Comparison of ENCODE assay signal across 18 mouse cellular contexts in genomic region chr10:44316280-44317270, GRCm38 (mm10). TPM values are rescaled to one million over a fixed set of nuclear protein-coding genes. Genes with fewer than 3 reads are reported as not detected.
DNase-seq lines count a peak whose midpoint lies in the region; ATAC-seq and TF ChIP-seq lines count a peak whose summit lies in the region.
"Had no signal": no experiment of that assay in that cellular context is flagged by ENCODE, and none has a peak within 500 bp of the region (broad histone marks: within the 10 kb centered on the region; RNA-seq: fewer than 3 reads in every experiment).

No protein-coding gene starts in this region.

- H3K36me3 ChIP-seq in kidney, embryonic 16.5 days (ENCODE audit: insufficient read depth, low read length), result peaks cover 4% of the 10 kb centered on the region; the same call in 1 of the 2 replicates
- H3K36me3 ChIP-seq in hindbrain, embryonic 11.5 days (ENCODE audit: control insufficient read depth, insufficient read depth, low read length), result no peaks in the 10 kb centered on the region

- 72% methylated on average over 14 of the region's 14 CpGs for WGBS in kidney, embryonic 16.5 days
- WGBS in hindbrain, embryonic 11.5 days, result 82% methylated on average over 14 of the region's 14 CpGs

- H3K4me3 ChIP-seq in kidney, embryonic 16.5 days (ENCODE audit: low read length), result no peak overlapping the region
- H3K4me3 ChIP-seq in embryonic fibroblast, embryonic 13.5 days (ENCODE audit: insufficient read depth, low read length), result no peak overlapping the region
- H3K4me3 ChIP-seq in hindbrain, embryonic 11.5 days (ENCODE audit: low read depth, low read length), result no peak overlapping the region
- H3K4me3 ChIP-seq: kidney, embryonic 15.5 days; liver, embryonic 15.5 days; midbrain, embryonic 10.5 days; myocyte had no signal

- H3K4me2 ChIP-seq in kidney, embryonic 16.5 days (replicated peaks; ENCODE audit: low read depth, low read length), result no peak overlapping the region
- H3K4me2 ChIP-seq in hindbrain, embryonic 11.5 days (replicated peaks; ENCODE audit: low read depth, low read length), result no peak overlapping the region
- H3K4me2 ChIP-seq: kidney, embryonic 15.5 days; liver, embryonic 15.5 days had no signal

- H3K27ac ChIP-seq in kidney, embryonic 16.5 days (ENCODE audit: low read length), result no peak overlapping the region
- H3K27ac ChIP-seq in embryonic fibroblast, embryonic 13.5 days (ENCODE audit: insufficient read depth, low read length), result peak overlapping the region; percentile 34
- no peak overlapping the region for H3K27ac ChIP-seq in hindbrain, embryonic 11.5 days (ENCODE audit: low read depth, low read length)
- H3K27ac ChIP-seq: hindbrain, postnatal 0 days; kidney, embryonic 15.5 days; liver, embryonic 15.5 days; midbrain, embryonic 10.5 days had no signal

- no peak for TF ChIP-seq POLR2A in embryonic fibroblast, embryonic 13.5 days (IDR thresholded peaks at IDR 0.05; ENCODE audit: low read depth, low read length)

- no peaks in the 10 kb centered on the region for H3K9me3 ChIP-seq in kidney, embryonic 16.5 days (ENCODE audit: low read length)
- no peaks in the 10 kb centered on the region for H3K9me3 ChIP-seq in hindbrain, embryonic 11.5 days (ENCODE audit: control insufficient read depth, low read length)
- H3K9me3 ChIP-seq: kidney, embryonic 15.5 days; liver, embryonic 15.5 days; midbrain, embryonic 10.5 days had no signal

- no peak overlapping the region for H3K9ac ChIP-seq in kidney, embryonic 16.5 days (replicated peaks; ENCODE audit: low read length)
- no peak overlapping the region for H3K9ac ChIP-seq in hindbrain, embryonic 11.5 days (ENCODE audit: low read depth, low read length)
- H3K9ac ChIP-seq: kidney, embryonic 15.5 days; liver, embryonic 15.5 days had no signal

- no peaks in the 10 kb centered on the region for H3K4me1 ChIP-seq in kidney, embryonic 16.5 days (ENCODE audit: insufficient read depth, low read length)
- no peaks in the 10 kb centered on the region for H3K4me1 ChIP-seq in embryonic fibroblast, embryonic 13.5 days (ENCODE audit: control insufficient read depth, insufficient read depth, low read length)
- no peaks in the 10 kb centered on the region for H3K4me1 ChIP-seq in hindbrain, embryonic 11.5 days (replicated peaks; ENCODE audit: control insufficient read depth, insufficient read depth, low read length)
- H3K4me1 ChIP-seq: kidney, embryonic 15.5 days had no signal

- ATAC-seq in kidney, embryonic 16.5 days (ENCODE audit: low FRiP score, low TSS enrichment), result peak; percentile 39; the same call in 1 of the 2 replicates
- no peak for ATAC-seq in hindbrain, embryonic 11.5 days (ENCODE audit: low FRiP score)
- ATAC-seq: hindbrain, postnatal 0 days had no signal

- no peaks in the 10 kb centered on the region for H3K27me3 ChIP-seq in kidney, embryonic 16.5 days (ENCODE audit: insufficient read depth, low read length)
- H3K27me3 ChIP-seq in hindbrain, embryonic 11.5 days (ENCODE audit: control insufficient read depth, insufficient read depth, low read length), result no peaks in the 10 kb centered on the region
- H3K27me3 ChIP-seq: CH12.LX; kidney, embryonic 15.5 days; liver, embryonic 15.5 days had no signal

- no peak for TF ChIP-seq CTCF in embryonic fibroblast, embryonic 13.5 days (IDR thresholded peaks at IDR 0.05; ENCODE audit: borderline replicate concordance, insufficient read depth, low read length)

- DNase-seq in kidney, postnatal 25 days, result no peak
- DNase-seq in Muller cell, postnatal 12 days (ENCODE audit: inconsistent ontology term), result peak; percentile 34
- peak; percentile 44 for DNase-seq in lung, postnatal 14 days
- no peak for DNase-seq in urinary bladder, postnatal 36 days (ENCODE audit: low spot score in 2 of 2)
- DNase-seq in embryo, embryonic 11 days, result no peak
- no peak for DNase-seq in hindbrain, embryonic 11.5 days (ENCODE audit: low spot score)
- DNase-seq: adrenal gland, postnatal 14 days; cerebellum, postnatal 36 days; gastrocnemius, postnatal 36 days; layer of hippocampus, adult 9-11 months had no signal

RNA-seq across cellular contexts. Expression of gene Atg5, which starts 48.4 kb away (rescaled TPM):
- 52.4 and 55.6 TPM in 2 replicates for polyA plus RNA-seq in kidney, embryonic 16.5 days (2015; fragmentation: Nextera tagmentation; extraction: Ambion mirVana)
- 19.3 and 23.9 TPM in 2 replicates for polyA plus RNA-seq in embryonic fibroblast, embryonic 13.5 days (2011; ENCODE audit: insufficient read length, low read depth, missing spikeins)
- 58.7 and 61.6 TPM in 2 replicates for polyA plus RNA-seq in hindbrain, embryonic 11.5 days (2014; fragmentation: Nextera tagmentation; extraction: Ambion mirVana)

Comparison
In these comparisons a context has a peak if more than half of its experiments do, and no peak if none do; other contexts are left out.
1. DNase-seq: peak in Muller cell, postnatal 12 days (single experiment) and lung, postnatal 14 days (single experiment); none in kidney, postnatal 25 days (0 of 2), urinary bladder, postnatal 36 days (0 of 2), embryo, embryonic 11 days (single experiment) and hindbrain, embryonic 11.5 days (single experiment).